Mouse (Mus musculus): ENCODE results near the gene Slc6a20a. TPM values are rescaled to one million over a fixed set of nuclear protein-coding genes. Genes with fewer than 3 reads are reported as not detected.
"Not testable (repeated sequence)": the region's sequence is repeated elsewhere in the genome, so short reads cannot be mapped to it uniquely, and the experiment has no call there.

The Slc6a20a gene
- polyA plus RNA-seq, 1 experiment = 7.5 TPM

GRCm38 (mm10) chr9:123679198-123679597, 513 bp upstream of the Slc6a20a start:
- Histone ChIP-seq H3K27me3 (ENCODE audit: control insufficient read depth, insufficient read depth, low read length) (peaks cover 14% of the 10 kb centered on the region), H3K4me1 (replicated peaks; ENCODE audit: control insufficient read depth, insufficient read depth, low read length) (peaks cover 9% of the 10 kb centered on the region), H3K27ac (ENCODE audit: control insufficient read depth, insufficient read depth, low read length) (no peak overlapping the region), H3K4me3 (ENCODE audit: control insufficient read depth, insufficient read depth, low read length) (no peak overlapping the region), H3K36me3 (ENCODE audit: control insufficient read depth, insufficient read depth, low read length) (no peaks in the 10 kb centered on the region)
- WGBS = 56% methylated on average over 2 of the region's 2 CpGs
- no peak for TF ChIP-seq POLR2A (IDR thresholded peaks at IDR 0.05; ENCODE audit: control insufficient read depth, extremely low read depth, insufficient read depth, low read length, poor library complexity)
- no peak for TF ChIP-seq CTCF (IDR thresholded peaks at IDR 0.05; ENCODE audit: borderline replicate concordance, control insufficient read depth, extremely low read depth, insufficient read depth, low read length, poor library complexity)
- no peak for DNase-seq

GRCm38 (mm10) chr9:123665645-123666044, 13.0 kb downstream of the Slc6a20a start:
- H3K27ac ChIP-seq (ENCODE audit: control insufficient read depth, insufficient read depth, low read length) = no peak overlapping the region
- H3K27me3 ChIP-seq (ENCODE audit: control insufficient read depth, insufficient read depth, low read length) = no peaks in the 10 kb centered on the region
- peak; percentile 74 for DNase-seq
- no peaks in the 10 kb centered on the region for H3K36me3 ChIP-seq (ENCODE audit: control insufficient read depth, insufficient read depth, low read length)
- 44% methylated on average over 5 of the region's 5 CpGs for WGBS
- no peaks in the 10 kb centered on the region; the same call in 1 of the 2 replicates for H3K4me1 ChIP-seq (replicated peaks; ENCODE audit: control insufficient read depth, insufficient read depth, low read length)
- no peak overlapping the region for H3K4me3 ChIP-seq (ENCODE audit: control insufficient read depth, insufficient read depth, low read length)
- TF ChIP-seq POLR2A (IDR thresholded peaks at IDR 0.05; ENCODE audit: control insufficient read depth, extremely low read depth, insufficient read depth, low read length, poor library complexity) (no peak), CTCF (IDR thresholded peaks at IDR 0.05; ENCODE audit: borderline replicate concordance, control insufficient read depth, extremely low read depth, insufficient read depth, low read length, poor library complexity) (no peak)

GRCm38 (mm10) chr9:123659986-123660676, 18.6 kb downstream of the Slc6a20a start:
- DNase-seq; H3K36me3 ChIP-seq (ENCODE audit: control insufficient read depth, insufficient read depth, low read length); H3K4me3 ChIP-seq (ENCODE audit: control insufficient read depth, insufficient read depth, low read length); H3K4me1 ChIP-seq (replicated peaks; ENCODE audit: control insufficient read depth, insufficient read depth, low read length); H3K27me3 ChIP-seq (ENCODE audit: control insufficient read depth, insufficient read depth, low read length); H3K27ac ChIP-seq (ENCODE audit: control insufficient read depth, insufficient read depth, low read length): not testable (repeated sequence)
- 96% methylated on average over 18 of the region's 18 CpGs for WGBS

- Histone ChIP-seq H3K4me1 (replicated peaks; ENCODE audit: control insufficient read depth, insufficient read depth, low read length) (peaks cover 6% of the 10 kb centered on the region), H3K27ac (ENCODE audit: control insufficient read depth, insufficient read depth, low read length) (no peak overlapping the region), H3K36me3 (ENCODE audit: control insufficient read depth, insufficient read depth, low read length) (no peaks in the 10 kb centered on the region), H3K27me3 (ENCODE audit: control insufficient read depth, insufficient read depth, low read length) (no peaks in the 10 kb centered on the region), H3K4me3 (ENCODE audit: control insufficient read depth, insufficient read depth, low read length) (no peak overlapping the region)
- DNase-seq = no peak
- TF ChIP-seq CTCF (IDR thresholded peaks at IDR 0.05; ENCODE audit: borderline replicate concordance, control insufficient read depth, extremely low read depth, insufficient read depth, low read length, poor library complexity) (no peak), POLR2A (IDR thresholded peaks at IDR 0.05; ENCODE audit: control insufficient read depth, extremely low read depth, insufficient read depth, low read length, poor library complexity) (no peak)
Measured at GRCm38 (mm10) chr9:123658981-123659380, 19.7 kb downstream of the Slc6a20a start.

GRCm38 (mm10) chr9:123657457-123657856, 21.2 kb downstream of the Slc6a20a start:
- Histone ChIP-seq H3K27ac (ENCODE audit: control insufficient read depth, insufficient read depth, low read length) (no peak overlapping the region), H3K4me1 (replicated peaks; ENCODE audit: control insufficient read depth, insufficient read depth, low read length) (peaks cover 6% of the 10 kb centered on the region), H3K27me3 (ENCODE audit: control insufficient read depth, insufficient read depth, low read length) (no peaks in the 10 kb centered on the region), H3K4me3 (ENCODE audit: control insufficient read depth, insufficient read depth, low read length) (no peak overlapping the region), H3K36me3 (ENCODE audit: control insufficient read depth, insufficient read depth, low read length) (no peaks in the 10 kb centered on the region)
- DNase-seq = peak; percentile 11
- WGBS = 8% methylated on average over 3 of the region's 3 CpGs
- no peak for TF ChIP-seq CTCF (IDR thresholded peaks at IDR 0.05; ENCODE audit: borderline replicate concordance, control insufficient read depth, extremely low read depth, insufficient read depth, low read length, poor library complexity)
- TF ChIP-seq POLR2A (IDR thresholded peaks at IDR 0.05; ENCODE audit: control insufficient read depth, extremely low read depth, insufficient read depth, low read length, poor library complexity) = no peak

GRCm38 (mm10) chr9:123651369-123651768, 27.3 kb downstream of the Slc6a20a start:
- no peak for DNase-seq

More at GRCm38 (mm10) chr9:123651369-123651768, 27.3 kb downstream of the Slc6a20a start:
- no peaks in the 10 kb centered on the region for H3K36me3 ChIP-seq (ENCODE audit: control insufficient read depth, insufficient read depth, low read length)
- no peaks in the 10 kb centered on the region for H3K27me3 ChIP-seq (ENCODE audit: control insufficient read depth, insufficient read depth, low read length)
- H3K27ac ChIP-seq (ENCODE audit: control insufficient read depth, insufficient read depth, low read length) = no peak overlapping the region
- no peak for TF ChIP-seq POLR2A (IDR thresholded peaks at IDR 0.05; ENCODE audit: control insufficient read depth, extremely low read depth, insufficient read depth, low read length, poor library complexity)
- no peak for TF ChIP-seq CTCF (IDR thresholded peaks at IDR 0.05; ENCODE audit: borderline replicate concordance, control insufficient read depth, extremely low read depth, insufficient read depth, low read length, poor library complexity)
- no peaks in the 10 kb centered on the region for H3K4me1 ChIP-seq (replicated peaks; ENCODE audit: control insufficient read depth, insufficient read depth, low read length)
- H3K4me3 ChIP-seq (ENCODE audit: control insufficient read depth, insufficient read depth, low read length) = no peak overlapping the region
- 92% methylated on average over 4 of the region's 4 CpGs for WGBS

Measured in thymus, adult 2 months (tissue).